Mouse (Mus musculus) lung, postnatal 0 days (tissue): ENCODE data around the gene Map3k15.

Experiments used
- CTCF ChIP-seq: IDR thresholded peaks from 2 replicates; pipeline ENCODE4 v1.5.1; 2016; ENCODE audit warnings: antibody characterized with exemption, mild to moderate bottlenecking
- EP300 ChIP-seq: IDR thresholded peaks from 2 replicates; pipeline ENCODE4 v1.6.1; 2016; ENCODE audit warnings: antibody characterized with exemption, mild to moderate bottlenecking, control low read depth

- TF ChIP-seq CTCF (no peak), EP300 (no peak)
These were observed 65.1 kb downstream of the Map3k15 start for GRCm38 (mm10) chrX:160053306-160053705.
